Comparison of ENCODE assay signal across 23 mouse cellular contexts in the genomic region with DNA sequence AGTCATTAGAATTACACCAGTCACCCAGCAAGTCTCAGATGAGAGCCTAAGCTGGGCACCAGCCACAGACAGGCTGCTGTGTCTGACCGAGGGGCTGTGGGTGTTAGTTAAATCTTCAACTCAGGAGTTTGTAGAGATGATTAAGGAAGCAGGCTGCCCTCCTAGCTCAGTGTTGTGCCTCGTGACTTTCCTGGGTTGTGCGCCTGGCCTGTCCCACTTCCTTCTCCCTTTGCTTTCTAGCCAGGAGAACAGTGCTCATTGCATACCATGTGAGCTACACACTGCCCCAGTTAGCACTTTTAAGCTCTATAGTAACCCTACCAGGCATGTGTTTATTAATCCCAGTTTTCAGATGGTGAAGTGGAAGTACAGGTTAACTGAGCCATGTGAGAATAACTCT. TPM values are rescaled to one million over a fixed set of nuclear protein-coding genes. Genes with fewer than 3 reads are reported as not detected.
DNase-seq lines count a peak whose midpoint lies in the region; ATAC-seq and TF ChIP-seq lines count a peak whose summit lies in the region.
"Had no signal": no experiment of that assay in that cellular context is flagged by ENCODE, and none has a peak within 500 bp of the region (broad histone marks: within the 10 kb centered on the region; RNA-seq: fewer than 3 reads in every experiment).

No protein-coding gene starts in this region.

- H3K27ac ChIP-seq in liver, embryonic 14.5 days, result no peak overlapping the region
- no peak overlapping the region for H3K27ac ChIP-seq in testis, adult 2 months (ENCODE audit: control insufficient read depth, insufficient read depth, low read depth, low read length)
- H3K27ac ChIP-seq in intestine, embryonic 15.5 days, result no peak overlapping the region
- H3K27ac ChIP-seq in forebrain, embryonic 14.5 days (ENCODE audit: low read depth, low read length), result no peak overlapping the region
- H3K27ac ChIP-seq: embryonic facial prominence, embryonic 10.5 days; forebrain, embryonic 13.5 days; heart, embryonic 13.5 days; hindbrain, embryonic 12.5 days had no signal

- no peaks in the 10 kb centered on the region for H3K4me1 ChIP-seq in liver, embryonic 14.5 days (replicated peaks; ENCODE audit: control insufficient read depth in 2 of 2, insufficient read depth in 2 of 2, low read length in 1 of 2)
- H3K4me1 ChIP-seq in testis, adult 2 months (ENCODE audit: control insufficient read depth, insufficient read depth, low read length), result peaks cover 6% of the 10 kb centered on the region
- no peaks in the 10 kb centered on the region for H3K4me1 ChIP-seq in intestine, embryonic 15.5 days (replicated peaks)
- no peaks in the 10 kb centered on the region for H3K4me1 ChIP-seq in forebrain, embryonic 14.5 days (ENCODE audit: control insufficient read depth, insufficient read depth, low read length)
- H3K4me1 ChIP-seq: embryonic facial prominence, embryonic 10.5 days; forebrain, embryonic 13.5 days; heart, embryonic 13.5 days; hindbrain, embryonic 12.5 days had no signal

- no peak for TF ChIP-seq EP300 in liver, embryonic 14.5 days (IDR thresholded peaks at IDR 0.05; ENCODE audit: low read depth)

- H3K4me3 ChIP-seq in liver, embryonic 14.5 days (ENCODE audit: insufficient read depth in 1 of 2, low read depth in 2 of 2, low read length in 2 of 2), result no peak overlapping the region
- peak overlapping the region; percentile 82 for H3K4me3 ChIP-seq in testis, adult 2 months (ENCODE audit: control insufficient read depth, low read depth, low read length)
- no peak overlapping the region for H3K4me3 ChIP-seq in intestine, embryonic 15.5 days (replicated peaks)
- H3K4me3 ChIP-seq in forebrain, embryonic 14.5 days (ENCODE audit: low read depth, low read length), result no peak overlapping the region
- H3K4me3 ChIP-seq: embryonic facial prominence, embryonic 10.5 days; forebrain, embryonic 13.5 days; heart, embryonic 13.5 days; hindbrain, embryonic 12.5 days had no signal

- peak; percentile 27; the same call in 1 of the 2 replicates for ATAC-seq in frontal cortex, adult (ENCODE audit: low TSS enrichment)
- 0 out of 2 replicates have a peak, but pooled peaks have one; percentile 11 for ATAC-seq in liver, embryonic 14.5 days (ENCODE audit: insufficient read depth)
- ATAC-seq in intestine, embryonic 15.5 days, result no peak
- ATAC-seq in forebrain, embryonic 14.5 days, result no peak
- ATAC-seq: CD4-positive, CD25-positive, alpha-beta regulatory T cell, adult 4 months; forebrain, embryonic 13.5 days; hindbrain, embryonic 16.5 days had no signal

- no peaks in the 10 kb centered on the region for H3K9me3 ChIP-seq in liver, embryonic 14.5 days (ENCODE audit: control insufficient read depth, low read length)
- H3K9me3 ChIP-seq in intestine, embryonic 15.5 days, result no peaks in the 10 kb centered on the region
- no peaks in the 10 kb centered on the region for H3K9me3 ChIP-seq in forebrain, embryonic 14.5 days (replicated peaks; ENCODE audit: control insufficient read depth, low read length)
- H3K9me3 ChIP-seq: embryonic facial prominence, embryonic 10.5 days; forebrain, embryonic 13.5 days; G1E; heart, embryonic 13.5 days; hindbrain, embryonic 12.5 days had no signal

- H3K27me3 ChIP-seq in liver, embryonic 14.5 days (ENCODE audit: control insufficient read depth, insufficient read depth, low read length), result no peaks in the 10 kb centered on the region
- no peaks in the 10 kb centered on the region for H3K27me3 ChIP-seq in testis, adult 2 months (ENCODE audit: control insufficient read depth, insufficient read depth, low read length)
- H3K27me3 ChIP-seq in intestine, embryonic 15.5 days (replicated peaks), result no peaks in the 10 kb centered on the region
- no peaks in the 10 kb centered on the region for H3K27me3 ChIP-seq in forebrain, embryonic 14.5 days (replicated peaks; ENCODE audit: control insufficient read depth, insufficient read depth, low read length)
- H3K27me3 ChIP-seq: forebrain, embryonic 13.5 days; heart, embryonic 13.5 days; hindbrain, embryonic 12.5 days had no signal

- H3K9ac ChIP-seq in liver, embryonic 14.5 days (replicated peaks), result no peak overlapping the region
- no peak overlapping the region for H3K9ac ChIP-seq in intestine, embryonic 15.5 days
- H3K9ac ChIP-seq in forebrain, embryonic 14.5 days (ENCODE audit: low read length), result no peak overlapping the region
- H3K9ac ChIP-seq: forebrain, embryonic 13.5 days; heart, embryonic 13.5 days; hindbrain, embryonic 12.5 days had no signal

- H3K36me3 ChIP-seq in liver, embryonic 14.5 days (replicated peaks; ENCODE audit: control insufficient read depth, insufficient read depth, low read depth), result no peaks in the 10 kb centered on the region
- no peaks in the 10 kb centered on the region for H3K36me3 ChIP-seq in testis, adult 2 months (ENCODE audit: control insufficient read depth, insufficient read depth, low read length)
- no peaks in the 10 kb centered on the region for H3K36me3 ChIP-seq in intestine, embryonic 15.5 days
- H3K36me3 ChIP-seq in forebrain, embryonic 14.5 days (ENCODE audit: control insufficient read depth, insufficient read depth, low read length), result no peaks in the 10 kb centered on the region
- H3K36me3 ChIP-seq: embryonic facial prominence, embryonic 10.5 days; G1E; heart, embryonic 13.5 days; hindbrain, embryonic 12.5 days had no signal

- no peak overlapping the region for H3K4me2 ChIP-seq in liver, embryonic 14.5 days (ENCODE audit: low read depth)
- no peak overlapping the region for H3K4me2 ChIP-seq in intestine, embryonic 15.5 days (replicated peaks)
- no peak overlapping the region for H3K4me2 ChIP-seq in forebrain, embryonic 14.5 days (ENCODE audit: low read length)
- H3K4me2 ChIP-seq: forebrain, embryonic 13.5 days; heart, embryonic 13.5 days; hindbrain, embryonic 12.5 days had no signal

- no peak for TF ChIP-seq POLR2A in testis, adult 2 months (IDR thresholded peaks at IDR 0.05; ENCODE audit: control insufficient read depth, low read depth, low read length)

- WGBS in liver, embryonic 14.5 days (ENCODE audit: insufficient replicate concordance), result 40% methylated on average over 3 of the region's 3 CpGs
- WGBS in intestine, embryonic 15.5 days, result 81% methylated on average over 3 of the region's 3 CpGs
- 75% methylated on average over 3 of the region's 3 CpGs for WGBS in forebrain, embryonic 14.5 days

- no peak for DNase-seq in frontal cortex, postnatal 10 days (ENCODE audit: low spot score in 2 of 2)
- no peak for DNase-seq in liver, embryonic 14.5 days (ENCODE audit: low read depth in 3 of 3, low spot score in 3 of 3)
- no peak for DNase-seq in liver
- no peak for DNase-seq in testis, postnatal 10 days (ENCODE audit: low spot score)
- no peak for DNase-seq in forebrain, embryonic 14.5 days (ENCODE audit: low spot score)
- DNase-seq: adrenal gland, adult 8-10 months; adrenal gland, postnatal 36 days; B cell, adult 2 months; cerebellum, adult 18-20 months; cerebellum, adult 9-11 months; cerebellum, postnatal 36 days; gastrocnemius, postnatal 10 days; heart, postnatal 4 days had no signal

- TF ChIP-seq CTCF in liver, embryonic 14.5 days (IDR thresholded peaks at IDR 0.05; ENCODE audit: low read depth), result no peak
- TF ChIP-seq CTCF in testis, adult 2 months (IDR thresholded peaks at IDR 0.05; ENCODE audit: control insufficient read depth, insufficient read depth, insufficient replicate concordance, low read depth, low read length), result no peak

RNA-seq across cellular contexts. Expression of a gene that starts 4.3 kb away (rescaled TPM):
- polyA plus RNA-seq in liver, embryonic 14.5 days (2012; rRNA removed), result not detected in 2 replicates
- not detected in 2 replicates for polyA plus RNA-seq in liver, embryonic 14.5 days (2014; fragmentation: Nextera tagmentation; extraction: Ambion mirVana)
- polyA plus RNA-seq in testis, adult 2 months (2012; rRNA removed), result 55.3 and 61.1 TPM in 2 replicates
- polyA plus RNA-seq in intestine, embryonic 15.5 days (2015; fragmentation: Nextera tagmentation; extraction: Ambion mirVana), result 0.23 TPM in 2 replicates
- 0.14 TPM in 2 replicates for polyA plus RNA-seq in forebrain, embryonic 14.5 days (2014; fragmentation: Nextera tagmentation; extraction: Ambion mirVana)
- polyA plus RNA-seq: G1E had no signal

RNA-seq across cellular contexts. Expression of a gene that starts 40.6 kb away (rescaled TPM):
- polyA plus RNA-seq in liver, embryonic 14.5 days (2012; rRNA removed), result 5.4 and 6.7 TPM in 2 replicates
- 9.0 and 9.5 TPM in 2 replicates for polyA plus RNA-seq in liver, embryonic 14.5 days (2014; fragmentation: Nextera tagmentation; extraction: Ambion mirVana)
- 65.2 and 75.6 TPM in 2 replicates for polyA plus RNA-seq in testis, adult 2 months (2012; rRNA removed)
- polyA plus RNA-seq in intestine, embryonic 15.5 days (2015; fragmentation: Nextera tagmentation; extraction: Ambion mirVana), result 34.0 and 36.1 TPM in 2 replicates
- 37.9 and 44.4 TPM in 2 replicates for polyA plus RNA-seq in forebrain, embryonic 14.5 days (2014; fragmentation: Nextera tagmentation; extraction: Ambion mirVana)

RNA-seq across cellular contexts. Expression of a gene that starts 46.5 kb away (rescaled TPM):
- 15.7 and 16.3 TPM in 2 replicates for polyA plus RNA-seq in liver, embryonic 14.5 days (2012; rRNA removed)
- 17.6 and 18.0 TPM in 2 replicates for polyA plus RNA-seq in liver, embryonic 14.5 days (2014; fragmentation: Nextera tagmentation; extraction: Ambion mirVana)
- polyA plus RNA-seq in testis, adult 2 months (2012; rRNA removed), result 29.1 and 29.6 TPM in 2 replicates
- 71.2 and 77.9 TPM in 2 replicates for polyA plus RNA-seq in intestine, embryonic 15.5 days (2015; fragmentation: Nextera tagmentation; extraction: Ambion mirVana)
- polyA plus RNA-seq in forebrain, embryonic 14.5 days (2014; fragmentation: Nextera tagmentation; extraction: Ambion mirVana), result 85.3 and 93.0 TPM in 2 replicates

RNA-seq across cellular contexts. Expression of a gene that starts 49.5 kb away (rescaled TPM):
- 10.0 and 11.9 TPM in 2 replicates for polyA plus RNA-seq in liver, embryonic 14.5 days (2012; rRNA removed)
- 11.3 and 13.3 TPM in 2 replicates for polyA plus RNA-seq in liver, embryonic 14.5 days (2014; fragmentation: Nextera tagmentation; extraction: Ambion mirVana)
- polyA plus RNA-seq in testis, adult 2 months (2012; rRNA removed), result 55.2 and 57.0 TPM in 2 replicates
- 83.1 and 88.3 TPM in 2 replicates for polyA plus RNA-seq in intestine, embryonic 15.5 days (2015; fragmentation: Nextera tagmentation; extraction: Ambion mirVana)
- polyA plus RNA-seq in forebrain, embryonic 14.5 days (2014; fragmentation: Nextera tagmentation; extraction: Ambion mirVana), result 87.1 and 96.5 TPM in 2 replicates

Comparison
In these comparisons a context has a peak if more than half of its experiments do, and no peak if none do; other contexts are left out.
1. ATAC-seq: peak in frontal cortex, adult (single experiment) and liver, embryonic 14.5 days (single experiment); none in intestine, embryonic 15.5 days (single experiment) and forebrain, embryonic 14.5 days (single experiment).
2. RNA of a gene that starts 4.3 kb away (polyA plus RNA-seq): 55.3 to 61.1 TPM in testis, adult 2 months; 0.23 TPM in intestine, embryonic 15.5 days, 0.14 TPM in forebrain, embryonic 14.5 days and not detected in liver, embryonic 14.5 days; every median in the first group is over 10 times any median in the second.